Mouse (Mus musculus) intestine, embryonic 16.5 days (tissue): Measurements from ENCODE around the gene Tex33. TPM values are rescaled to one million over a fixed set of nuclear protein-coding genes. Genes with fewer than 3 reads are reported as not detected.

Experiments
- ATAC-seq: fragments of 200-750 bp; cut with Nextera tagmentation; 2 replicates; pipeline ENCODE4 v1.8.0; 2017; ENCODE audit warnings: moderate TSS enrichment, moderate library complexity
- H3K27ac ChIP-seq: fragments of 300-500 bp; sonication (generic); 2 replicates; pipeline ENCODE4 v1.5.1; 2014; ENCODE audit warnings: mild to moderate bottlenecking, low read length
- H3K27me3 ChIP-seq: fragments of 300-500 bp; sonication (generic); replicated peaks from 2 replicates; pipeline ENCODE4 v1.6.1; 2014; ENCODE audit warnings: low read length, control low read depth, mixed read lengths; ENCODE audit not compliant: control insufficient read depth, insufficient read depth
- H3K36me3 ChIP-seq: fragments of 300-500 bp; sonication (generic); 2 replicates; pipeline ENCODE4 v1.6.1; 2014; ENCODE audit warnings: low read length, control low read depth; ENCODE audit not compliant: control insufficient read depth, insufficient read depth
- H3K4me1 ChIP-seq: fragments of 300-500 bp; sonication (generic); 2 replicates; pipeline ENCODE4 v1.6.1; 2014; ENCODE audit warnings: low read length, control low read depth, mixed read lengths; ENCODE audit not compliant: control insufficient read depth, insufficient read depth
- H3K4me2 ChIP-seq: fragments of 300-500 bp; sonication (generic); 2 replicates; pipeline ENCODE4 v1.6.1; 2014; ENCODE audit warnings: low read depth, low read length, control low read depth
- H3K4me3 ChIP-seq: fragments of 300-500 bp; sonication (generic); 2 replicates; pipeline ENCODE4 v1.5.1; 2014; ENCODE audit warnings: mild to moderate bottlenecking, low read length
- H3K9ac ChIP-seq: fragments of 300-500 bp; sonication (generic); 2 replicates; pipeline ENCODE4 v1.6.1; 2014; ENCODE audit warnings: low read depth, low read length
- H3K9me3 ChIP-seq: fragments of 300-500 bp; sonication (generic); 2 replicates; pipeline ENCODE4 v1.6.1; 2016; ENCODE audit warnings: low read length, control low read depth; ENCODE audit not compliant: control insufficient read depth
- WGBS: fragments of 180-500 bp; shearing (Covaris S2); extraction: QIAGEN DNeasy Blood & Tissue Kit; methylation state at CpG from one replicate; pipeline ENCODE4 v1.1.7; 2014; 5-methylcytosine and 5-hydroxymethylcytosine counted together
- polyA plus RNA-seq: library from polyadenylated mRNA; unstranded; fragments of >200 nt; fragmentation: Nextera tagmentation; extraction: Ambion mirVana; gene quantifications from 2 replicates; pipeline ENCODE4 v1.2.1, GENCODE M21; 2015

Tex33 gene
- polyA plus RNA-seq, 1 experiment from 2014 or later = not detected

DNA sequence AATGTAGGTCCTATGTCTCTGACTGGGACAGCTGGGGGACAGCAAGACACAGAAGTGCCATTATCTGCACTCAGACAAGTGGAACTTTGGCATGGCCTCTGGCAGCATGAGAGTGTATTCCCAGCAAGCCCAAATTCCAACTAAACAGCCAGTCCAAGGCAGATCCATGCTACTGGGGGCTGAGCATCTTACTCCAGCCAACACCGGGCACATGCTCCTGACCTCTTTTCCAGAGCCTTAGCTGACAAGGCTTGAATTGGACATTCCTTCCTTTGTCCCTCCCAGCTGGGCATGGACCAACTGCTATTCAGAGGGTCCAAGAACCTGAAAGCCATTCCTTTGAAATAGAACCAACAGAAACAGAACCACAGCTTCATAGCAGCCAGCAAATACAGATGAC is 26.1 kb downstream of the Tex33 start:
- Histone ChIP-seq H3K27me3 (peaks cover 61% of the 10 kb centered on the region), H3K27ac (no peak overlapping the region), H3K36me3 (no peaks in the 10 kb centered on the region), H3K9ac (no peak overlapping the region), H3K9me3 (0 out of 2 replicates have a peak, but pooled peaks cover 4% of the 10 kb centered on the region), H3K4me3 (no peak overlapping the region), H3K4me1 (no peaks in the 10 kb centered on the region), H3K4me2 (no peak overlapping the region)
- no peak for ATAC-seq
- WGBS = 76% methylated on average over 1 of the region's 1 CpGs

DNA sequence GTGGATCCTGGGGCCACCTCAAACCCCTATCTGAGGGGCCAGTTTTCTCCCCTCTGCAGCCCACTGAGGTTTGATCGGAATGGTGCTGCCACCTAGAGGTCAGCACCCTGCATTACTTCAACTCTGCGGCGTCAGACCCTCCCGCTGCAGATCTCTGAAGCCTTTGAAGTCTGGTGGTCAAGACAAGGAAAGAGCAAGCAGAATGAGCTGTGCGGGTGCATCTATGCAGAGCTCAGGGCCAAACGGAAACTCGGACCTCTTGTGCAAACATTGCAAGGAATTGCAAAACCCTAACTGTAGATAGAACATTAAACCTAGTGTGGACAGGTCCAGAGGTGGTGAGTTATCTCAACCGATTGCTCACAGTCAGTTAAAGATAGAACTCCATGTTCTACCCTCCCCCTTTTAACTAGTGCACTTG is 26.8 kb downstream of the Tex33 start:
- H3K27me3 ChIP-seq = peaks cover 66% of the 10 kb centered on the region
- 0 out of 2 replicates have a peak, but pooled peaks cover 4% of the 10 kb centered on the region for H3K9me3 ChIP-seq
- 10% methylated on average over 8 of the region's 8 CpGs for WGBS
- ATAC-seq = peak; percentile 75
- no peaks in the 10 kb centered on the region for H3K36me3 ChIP-seq
- H3K27ac ChIP-seq = no peak overlapping the region
- no peak overlapping the region for H3K4me3 ChIP-seq
- no peaks in the 10 kb centered on the region for H3K4me1 ChIP-seq
- H3K9ac ChIP-seq = no peak overlapping the region
- H3K4me2 ChIP-seq = no peak overlapping the region

DNA sequence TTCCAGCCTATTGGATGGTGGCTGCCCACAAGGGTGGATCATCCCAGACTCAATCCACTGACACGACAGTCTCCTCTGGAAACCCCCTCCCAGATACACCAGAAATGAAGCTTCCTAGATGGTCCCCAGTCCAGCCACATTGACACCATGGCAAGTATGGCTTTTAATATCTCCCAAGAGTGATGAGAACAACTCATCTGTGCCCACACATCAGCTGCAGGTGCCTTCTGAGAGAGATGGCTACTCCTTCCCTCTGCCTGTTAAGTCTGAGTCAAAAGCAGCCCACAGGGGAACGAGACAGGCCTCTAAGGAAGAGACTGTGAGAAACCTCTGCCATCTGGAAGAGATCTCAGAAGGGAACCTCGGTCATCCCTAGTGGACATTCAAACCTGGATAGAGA is 27.9 kb downstream of the Tex33 start:
- H3K4me2 ChIP-seq = no peak overlapping the region
- H3K4me1 ChIP-seq = no peaks in the 10 kb centered on the region
- 57% methylated on average over 3 of the region's 3 CpGs for WGBS
- H3K4me3 ChIP-seq = no peak overlapping the region
- H3K36me3 ChIP-seq = no peaks in the 10 kb centered on the region
- no peak overlapping the region for H3K27ac ChIP-seq
- H3K9ac ChIP-seq = no peak overlapping the region
- H3K27me3 ChIP-seq = peaks cover 70% of the 10 kb centered on the region
- peaks cover 4% of the 10 kb centered on the region; the same call in 1 of the 2 replicates for H3K9me3 ChIP-seq
- ATAC-seq = no peak

DNA sequence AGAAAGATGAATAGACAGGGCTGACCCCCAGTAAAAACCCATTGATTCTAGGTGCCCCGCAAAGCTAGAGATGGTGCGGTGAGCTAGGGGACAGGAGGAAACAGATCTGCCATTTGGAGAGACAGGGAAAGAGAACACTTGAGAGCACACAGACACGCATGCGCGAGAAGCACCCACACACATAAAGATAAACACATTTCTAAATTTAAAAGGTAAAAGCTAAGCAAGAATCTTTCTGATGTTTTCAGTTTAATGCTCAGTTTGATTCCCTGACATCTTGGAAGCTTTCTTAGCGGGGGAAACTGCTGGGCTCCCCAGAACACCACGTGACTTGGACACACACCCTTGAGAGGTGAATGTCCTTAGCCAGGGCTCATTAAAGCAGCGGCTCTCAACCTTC is 28.8 kb downstream of the Tex33 start:
- Histone ChIP-seq H3K4me2 (no peak overlapping the region), H3K9ac (no peak overlapping the region), H3K27ac (no peak overlapping the region), H3K9me3 (peaks cover 8% of the 10 kb centered on the region; the same call in 1 of the 2 replicates), H3K27me3 (peaks cover 68% of the 10 kb centered on the region), H3K4me1 (no peaks in the 10 kb centered on the region), H3K36me3 (no peaks in the 10 kb centered on the region), H3K4me3 (no peak overlapping the region)
- 61% methylated on average over 8 of the region's 8 CpGs for WGBS
- ATAC-seq = no peak

DNA sequence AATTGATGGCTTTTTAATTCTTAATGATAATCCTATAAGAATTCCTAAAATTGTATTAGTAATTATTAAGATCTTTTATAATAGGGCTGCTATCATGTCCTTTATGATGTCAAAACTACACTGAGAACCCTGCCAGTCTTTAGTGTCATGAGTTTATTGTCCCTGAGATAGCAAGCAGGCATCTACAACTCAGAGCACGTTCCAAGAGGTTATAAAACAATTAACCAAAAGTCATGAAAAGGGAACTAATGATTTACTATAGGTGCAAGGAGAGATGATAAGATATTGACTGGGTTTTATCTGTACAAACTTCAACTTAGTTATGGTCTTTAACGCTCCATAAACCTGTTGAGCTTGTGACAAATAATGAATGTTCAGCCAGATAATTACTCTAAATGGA is 29.8 kb downstream of the Tex33 start:
- no peak overlapping the region for H3K4me3 ChIP-seq
- 36% methylated on average over 2 of the region's 2 CpGs for WGBS
- no peaks in the 10 kb centered on the region for H3K36me3 ChIP-seq
- H3K9me3 ChIP-seq = peaks cover 8% of the 10 kb centered on the region; the same call in 1 of the 2 replicates
- H3K4me2 ChIP-seq = no peak overlapping the region
- peak; percentile 81 for ATAC-seq
- H3K9ac ChIP-seq = no peak overlapping the region
- H3K27ac ChIP-seq = no peak overlapping the region
- H3K27me3 ChIP-seq = peaks cover 61% of the 10 kb centered on the region
- no peaks in the 10 kb centered on the region for H3K4me1 ChIP-seq

DNA sequence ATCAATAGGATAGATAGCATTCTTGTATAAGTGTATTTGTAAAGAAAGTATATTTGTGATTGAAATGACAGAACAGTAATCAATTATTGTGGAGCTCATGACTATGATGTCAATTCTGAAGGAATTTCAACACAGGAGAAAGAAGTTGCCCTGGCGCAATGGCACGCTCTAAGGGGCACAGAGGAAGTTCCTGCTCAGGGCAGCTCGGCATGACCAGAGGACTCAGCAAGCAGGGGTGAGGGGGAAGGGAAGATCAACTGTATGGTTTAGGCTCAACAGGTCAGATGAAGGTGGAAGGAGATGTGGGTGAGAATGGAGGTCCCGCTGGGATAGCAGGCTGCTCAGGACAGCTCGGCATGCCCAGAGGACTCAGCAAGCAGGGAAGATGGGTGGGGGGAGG is 40.2 kb downstream of the Tex33 start:
- no peak overlapping the region for H3K4me2 ChIP-seq
- 83% methylated on average over 5 of the region's 5 CpGs for WGBS
- H3K27me3 ChIP-seq = peaks cover 25% of the 10 kb centered on the region
- H3K27ac ChIP-seq = no peak overlapping the region
- no peak overlapping the region for H3K4me3 ChIP-seq
- ATAC-seq = no peak
- H3K9me3 ChIP-seq = no peaks in the 10 kb centered on the region
- H3K36me3 ChIP-seq = no peaks in the 10 kb centered on the region
- H3K4me1 ChIP-seq = no peaks in the 10 kb centered on the region
- H3K9ac ChIP-seq = no peak overlapping the region

DNA sequence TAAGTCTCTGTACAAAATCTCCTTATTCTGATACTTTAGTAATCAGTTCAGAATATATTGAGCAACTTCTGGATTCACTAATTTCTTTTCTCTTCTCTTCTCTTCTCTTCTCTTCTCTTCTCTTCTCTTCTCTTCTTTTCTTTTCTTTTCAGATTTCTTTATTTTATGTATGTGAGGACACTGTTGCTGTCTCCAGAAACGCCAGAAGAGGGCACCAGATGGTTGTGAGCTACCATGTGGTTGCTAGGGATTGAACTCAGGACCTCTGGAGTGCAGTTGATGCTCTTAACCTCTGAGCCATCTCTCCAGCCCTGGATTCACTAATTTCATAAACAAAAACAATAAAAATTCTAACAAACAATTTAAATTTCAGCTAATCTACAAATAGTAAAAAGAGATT is 40.8 kb downstream of the Tex33 start:
- Histone ChIP-seq H3K4me3 (no peak overlapping the region), H3K27ac (no peak overlapping the region), H3K9ac (no peak overlapping the region), H3K9me3 (no peaks in the 10 kb centered on the region), H3K36me3 (no peaks in the 10 kb centered on the region), H3K4me1 (no peaks in the 10 kb centered on the region), H3K4me2 (no peak overlapping the region), H3K27me3 (peaks cover 25% of the 10 kb centered on the region)
- WGBS = 0% methylated on average over 1 of the region's 1 CpGs
- no peak for ATAC-seq

DNA sequence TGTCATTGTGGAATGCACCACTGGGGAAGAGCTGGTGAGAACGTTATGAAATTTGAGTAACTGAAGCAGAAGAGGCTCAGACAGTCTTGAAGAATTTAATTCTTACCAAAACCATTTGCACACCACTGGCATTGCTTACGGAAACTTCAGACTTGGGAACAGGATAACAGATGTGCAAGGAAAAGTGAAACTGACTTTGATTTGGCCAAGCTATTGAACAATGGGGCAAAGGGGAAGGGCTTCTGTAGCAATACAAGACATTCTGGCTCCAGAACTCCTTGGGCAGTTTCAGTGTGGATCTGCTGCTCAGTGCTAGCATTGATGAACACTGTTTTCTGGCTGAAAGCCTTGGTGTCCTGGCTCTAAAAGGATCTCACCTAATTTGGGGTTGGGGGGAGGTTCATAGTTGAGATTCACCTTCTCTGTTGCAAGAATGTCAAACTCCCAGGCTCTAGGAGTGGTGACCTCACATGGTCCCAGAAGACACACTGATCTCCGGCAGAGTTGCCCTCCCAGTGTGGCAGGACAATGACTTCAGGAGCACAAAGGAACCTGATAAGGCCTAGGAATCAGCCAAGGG is 44.0 kb downstream of the Tex33 start:
- Histone ChIP-seq H3K9me3 (no peaks in the 10 kb centered on the region), H3K9ac (no peak overlapping the region), H3K27me3 (peaks cover 13% of the 10 kb centered on the region), H3K4me3 (no peak overlapping the region), H3K36me3 (no peaks in the 10 kb centered on the region), H3K4me1 (no peaks in the 10 kb centered on the region), H3K4me2 (no peak overlapping the region), H3K27ac (no peak overlapping the region)
- WGBS = 62% methylated on average over 3 of the region's 3 CpGs
- ATAC-seq = no peak

DNA sequence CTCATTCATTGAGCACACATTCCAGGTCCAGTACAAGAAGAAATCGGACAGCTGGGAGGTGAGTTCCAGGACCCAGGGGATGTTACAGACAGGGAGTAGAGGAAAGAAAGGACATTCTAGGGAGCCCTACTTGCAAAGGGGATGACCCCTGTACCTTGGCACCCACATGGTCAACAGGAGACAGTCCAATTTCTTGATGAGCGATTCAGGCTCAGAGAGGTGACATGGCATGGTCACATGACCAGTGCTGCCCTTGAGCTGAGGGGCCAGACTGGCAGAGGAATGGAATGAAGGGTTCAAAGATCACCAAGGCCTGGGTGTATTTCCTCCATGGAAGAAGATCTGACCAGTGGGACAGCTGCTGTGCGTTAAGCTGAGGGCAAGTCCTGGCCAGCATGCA is 51.1 kb downstream of the Tex33 start:
- no peak for ATAC-seq
- no peaks in the 10 kb centered on the region for H3K36me3 ChIP-seq
- H3K4me2 ChIP-seq = no peak overlapping the region
- no peaks in the 10 kb centered on the region for H3K9me3 ChIP-seq
- H3K27ac ChIP-seq = no peak overlapping the region
- H3K9ac ChIP-seq = no peak overlapping the region
- H3K4me3 ChIP-seq = no peak overlapping the region
- H3K4me1 ChIP-seq = no peaks in the 10 kb centered on the region
- 87% methylated on average over 3 of the region's 3 CpGs for WGBS
- H3K27me3 ChIP-seq = peaks cover 4% of the 10 kb centered on the region

DNA sequence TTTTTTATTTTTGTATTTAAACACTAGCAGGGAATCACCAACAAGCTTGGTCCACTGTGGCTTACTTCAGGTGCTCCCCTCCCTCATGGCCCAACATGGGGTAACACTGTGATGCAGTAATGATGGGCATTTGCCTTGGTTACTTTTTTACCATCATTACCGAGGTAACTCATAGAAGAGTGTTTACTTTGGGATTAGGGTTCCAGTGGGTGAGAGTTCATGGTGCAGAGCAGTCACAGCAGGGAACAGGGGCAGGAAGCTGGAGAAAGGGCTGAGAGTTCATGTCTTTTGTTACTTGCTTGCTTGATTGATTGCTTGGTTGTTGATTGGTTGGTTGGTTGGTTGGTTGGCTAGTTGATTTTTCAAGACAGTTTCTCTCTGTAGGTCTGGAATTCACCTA is 52.0 kb downstream of the Tex33 start:
- Histone ChIP-seq H3K4me1 (no peaks in the 10 kb centered on the region), H3K4me2 (no peak overlapping the region), H3K9me3 (no peaks in the 10 kb centered on the region), H3K27me3 (peaks cover 4% of the 10 kb centered on the region), H3K27ac (no peak overlapping the region), H3K36me3 (no peaks in the 10 kb centered on the region), H3K9ac (no peak overlapping the region), H3K4me3 (no peak overlapping the region)
- 4% methylated on average over 1 of the region's 1 CpGs for WGBS
- no peak for ATAC-seq
